Mouse (Mus musculus) E14TG2a.4 (cell line): ENCODE results near the gene Ice2.

ENCODE experiments used
- CTCF ChIP-seq: conservative IDR thresholded peaks from 2 replicates; pipeline ENCODE4 v1.5.1; 2014; ENCODE audit warnings: low read length
- POU5F1 ChIP-seq: IDR thresholded peaks from 2 replicates; pipeline ENCODE4 v1.6.1; 2014; ENCODE audit warnings: low read length, borderline replicate concordance

DNA sequence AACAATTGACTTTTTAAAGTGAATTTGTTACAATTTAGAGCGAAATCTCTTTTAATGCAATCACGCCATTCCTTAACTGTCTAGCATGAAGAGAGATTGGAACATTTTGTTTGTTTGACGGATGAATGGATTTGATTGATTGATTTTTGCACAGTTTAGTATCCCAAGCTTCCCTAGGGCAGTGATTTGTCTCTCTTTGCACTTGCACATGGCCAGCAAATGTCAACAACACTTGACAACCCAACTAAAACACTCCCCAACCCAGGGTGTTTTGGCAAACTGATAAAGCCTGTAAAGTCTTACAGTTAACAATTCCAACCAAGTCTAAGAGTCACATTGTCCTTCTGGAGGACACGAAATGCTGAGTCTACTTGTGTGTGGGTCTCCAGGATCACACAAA is 10.4 kb upstream of the Ice2 start:
- TF ChIP-seq CTCF: no peak
- no peak for TF ChIP-seq POU5F1
